Mouse (Mus musculus): ENCODE data around the gene Vmn2r91. TPM values are rescaled to one million over a fixed set of nuclear protein-coding genes. Genes with fewer than 3 reads are reported as not detected.

Gene Vmn2r91
- polyA plus RNA-seq (2021; fragmentation: Nextera tagmentation): not detected in 2 replicates
- long read RNA-seq, experiment 1: 0 reads
- long read RNA-seq, experiment 2: 0 reads

DNA sequence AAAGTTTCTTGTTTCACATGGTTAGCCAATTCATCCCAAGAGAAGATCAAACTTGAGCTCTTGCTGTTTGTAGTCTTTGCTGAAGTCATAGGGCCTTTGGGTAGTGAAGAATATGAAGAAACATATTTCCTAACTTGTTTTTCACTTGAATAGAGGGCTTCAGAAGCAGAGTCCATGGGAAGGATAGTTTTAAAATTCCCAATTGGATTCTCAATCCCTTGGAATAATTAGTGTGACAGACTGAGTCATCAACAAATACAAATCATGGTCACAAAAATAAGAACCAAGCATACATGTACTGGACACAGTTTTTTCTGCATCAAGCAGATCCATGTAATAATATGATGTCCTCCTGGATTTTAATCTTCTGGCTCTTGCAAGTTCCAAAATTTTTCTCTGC, at the start of gene Vmn2r91:
Gene Vmn2r91 (plus strand): TSS at position 301 of the 400 bp plus-strand sequence.

DNA sequence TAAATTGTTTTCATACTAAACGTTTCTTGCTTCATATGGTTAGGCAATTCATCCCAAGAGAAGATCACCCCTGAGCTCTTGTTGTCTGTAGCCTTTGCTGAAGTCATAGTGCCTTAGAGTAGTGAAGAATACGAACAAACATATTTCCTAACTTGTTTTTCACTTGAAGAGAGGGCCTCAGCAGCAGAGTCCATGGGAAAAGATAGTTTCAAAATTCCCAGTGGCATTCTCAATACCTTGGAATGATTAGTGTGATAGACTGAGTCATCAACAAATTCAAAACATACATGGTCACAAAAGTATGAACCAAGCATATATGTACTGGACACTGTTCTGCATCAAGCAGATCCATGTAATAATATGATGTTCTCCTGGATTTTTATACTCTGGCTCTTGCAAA, 35.7 kb upstream of the Vmn2r91 start, which contains the start of gene Vmn2r124:
Gene Vmn2r124 (plus strand): TSS at position 301 of the 400 bp plus-strand sequence.

DNA sequence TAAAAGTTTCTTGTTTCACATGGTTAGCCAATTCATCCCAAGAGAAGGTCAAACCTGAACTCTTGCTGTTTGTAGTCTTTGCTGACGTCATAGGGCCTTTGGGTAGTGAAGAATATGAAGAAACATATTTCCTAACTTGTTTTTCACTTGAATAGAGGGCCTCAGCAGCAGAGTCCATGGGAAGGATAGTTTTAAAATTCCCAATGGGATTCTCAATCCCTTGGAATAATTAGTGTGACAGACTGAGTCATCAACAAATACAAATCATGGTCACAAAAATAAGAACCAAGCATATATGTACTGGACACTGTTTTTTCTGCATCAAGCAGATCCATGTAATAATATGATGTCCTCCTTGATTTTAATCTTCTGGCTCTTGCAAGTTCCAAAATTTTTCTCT, 66.8 kb downstream of the Vmn2r91 start, which contains the start of gene Vmn2r92:
Gene Vmn2r92 (plus strand): TSS at position 301 of the 400 bp plus-strand sequence.

Other genes starting within 250 kb of the Vmn2r91 start
- 0.83 and 1.1 TPM in 2 replicates for gene Has1, start 229.8 kb upstream of the Vmn2r91 start, polyA plus RNA-seq (2021; fragmentation: Nextera tagmentation)
- gene Fpr1, start 201.1 kb upstream of the Vmn2r91 start, polyA plus RNA-seq (2021; fragmentation: Nextera tagmentation): 0.11 TPM in 1 of 2 replicates, not detected in the other
- not detected in 2 replicates for gene Fpr2, start 197.2 kb upstream of the Vmn2r91 start, polyA plus RNA-seq (2021; fragmentation: Nextera tagmentation)
- not detected in 2 replicates for gene Fpr3, start 197.2 kb upstream of the Vmn2r91 start, polyA plus RNA-seq (2021; fragmentation: Nextera tagmentation)
- not detected in 2 replicates for gene Fpr-rs4, start 63.3 kb upstream of the Vmn2r91 start, polyA plus RNA-seq (2021; fragmentation: Nextera tagmentation)
- gene Vmn2r124, start 35.6 kb upstream of the Vmn2r91 start, polyA plus RNA-seq (2021; fragmentation: Nextera tagmentation): 0.01 TPM in 1 of 2 replicates, not detected in the other
- gene Vmn2r92, start 66.9 kb downstream of the Vmn2r91 start, polyA plus RNA-seq (2021; fragmentation: Nextera tagmentation): not detected in 2 replicates
- gene Vmn2r94, start 192.7 kb downstream of the Vmn2r91 start, polyA plus RNA-seq (2021; fragmentation: Nextera tagmentation): not detected in 2 replicates
- not detected in 2 replicates for gene Vmn2r93, start 213.1 kb downstream of the Vmn2r91 start, polyA plus RNA-seq (2021; fragmentation: Nextera tagmentation)